Comparison of ENCODE assay signal across 8 mouse cellular contexts in the genomic region with DNA sequence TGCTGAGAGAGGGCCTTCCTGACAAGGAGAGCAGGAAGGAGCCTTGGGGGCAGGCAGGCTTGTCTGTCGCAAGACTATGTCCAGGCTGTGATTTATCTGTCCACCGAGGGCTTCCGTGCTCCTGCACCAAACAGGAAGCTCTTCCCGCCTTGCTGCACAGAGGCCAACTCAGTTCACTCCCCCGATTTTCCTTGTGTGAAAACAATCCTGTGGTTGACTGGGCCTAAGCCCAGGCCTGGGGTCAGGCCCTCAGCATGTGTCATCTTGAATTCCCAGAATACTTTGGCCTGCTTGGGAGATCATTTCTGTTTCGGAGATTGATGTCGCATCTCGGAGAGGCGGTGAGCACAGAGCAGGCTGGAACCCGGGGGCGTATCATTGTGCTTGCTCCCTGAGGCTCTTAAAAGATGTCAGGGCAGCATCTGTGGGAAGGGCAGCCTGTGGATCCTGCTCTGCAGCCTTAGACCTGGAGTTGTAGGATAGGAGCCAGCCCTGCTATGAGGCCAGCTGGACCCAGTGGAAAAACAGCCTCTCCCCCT. TPM values are rescaled to one million over a fixed set of nuclear protein-coding genes. Genes with fewer than 3 reads are reported as not detected.
DNase-seq lines count a peak whose midpoint lies in the region; ATAC-seq and TF ChIP-seq lines count a peak whose summit lies in the region.

No protein-coding gene starts in this region.

- TF ChIP-seq POLR2A in brain, embryonic 14.5 days (IDR thresholded peaks at IDR 0.05; ENCODE audit: borderline replicate concordance, extremely low read depth, insufficient read depth, insufficient read length, poor library complexity, severe bottlenecking) = no peak

- H3K27ac ChIP-seq in intestine, embryonic 15.5 days = peak overlapping the region; percentile 69
- peak overlapping the region; percentile 70 for H3K27ac ChIP-seq in lung, embryonic 14.5 days (ENCODE audit: low read depth)
- H3K27ac ChIP-seq in stomach, embryonic 14.5 days (ENCODE audit: low read length) = peak overlapping the region; percentile 59

- no peak overlapping the region for H3K9ac ChIP-seq in intestine, embryonic 15.5 days
- no peak overlapping the region for H3K9ac ChIP-seq in lung, embryonic 14.5 days
- no peak overlapping the region for H3K9ac ChIP-seq in stomach, embryonic 14.5 days (replicated peaks; ENCODE audit: low read depth, low read length)

- H3K36me3 ChIP-seq in C2C12 (ENCODE audit: control insufficient read depth, insufficient read depth) = peaks cover 31% of the 10 kb centered on the region
- no peaks in the 10 kb centered on the region for H3K36me3 ChIP-seq in intestine, embryonic 15.5 days
- 0 out of 2 replicates have a peak, but pooled peaks cover 3% of the 10 kb centered on the region for H3K36me3 ChIP-seq in lung, embryonic 14.5 days (ENCODE audit: insufficient read depth)
- H3K36me3 ChIP-seq in stomach, embryonic 14.5 days (ENCODE audit: control insufficient read depth, insufficient read depth, low read length) = no peaks in the 10 kb centered on the region

- 26% methylated on average over 11 of the region's 11 CpGs for WGBS in intestine, embryonic 15.5 days
- 29% methylated on average over 11 of the region's 11 CpGs for WGBS in lung, embryonic 14.5 days
- 29% methylated on average over 11 of the region's 11 CpGs for WGBS in stomach, embryonic 14.5 days

- ATAC-seq in intestine, embryonic 15.5 days = peak; percentile 28
- ATAC-seq in lung, embryonic 14.5 days (ENCODE audit: insufficient read depth) = peak; percentile 62
- ATAC-seq in stomach, embryonic 14.5 days (ENCODE audit: insufficient number of reproducible peaks, insufficient read depth, low FRiP score, low read depth) = peak; percentile 16; the same call in 1 of the 2 replicates
- ATAC-seq in erythroblast, adult 5-6 weeks (replicated peaks; ENCODE audit: low FRiP score, poor library complexity, severe bottlenecking) = no peak
- no peak for ATAC-seq in granulocyte monocyte progenitor cell, adult 5-6 weeks (replicated peaks; ENCODE audit: poor library complexity, severe bottlenecking)

- H3K79me2 ChIP-seq in C2C12 (ENCODE audit: control insufficient read depth, insufficient read depth) = peaks cover 96% of the 10 kb centered on the region

- H3K4me1 ChIP-seq in intestine, embryonic 15.5 days (replicated peaks) = peaks cover 69% of the 10 kb centered on the region
- H3K4me1 ChIP-seq in lung, embryonic 14.5 days (ENCODE audit: insufficient read depth) = peaks cover 37% of the 10 kb centered on the region
- H3K4me1 ChIP-seq in stomach, embryonic 14.5 days (ENCODE audit: control insufficient read depth, insufficient read depth, low read length) = peaks cover 53% of the 10 kb centered on the region

- DNase-seq in brain, embryonic 14.5 days (ENCODE audit: low read depth) = peak; percentile 30
- DNase-seq in gastrocnemius, postnatal 4 days (ENCODE audit: low spot score in 2 of 2) = peak; percentile 38 to 70
- peak; percentile 83 for DNase-seq in lung, embryonic 14.5 days

- H3K9me3 ChIP-seq in intestine, embryonic 15.5 days = no peaks in the 10 kb centered on the region
- no peaks in the 10 kb centered on the region for H3K9me3 ChIP-seq in lung, embryonic 14.5 days (ENCODE audit: low read depth, low read length)
- H3K9me3 ChIP-seq in stomach, embryonic 14.5 days (ENCODE audit: control insufficient read depth, low read depth, low read length) = no peaks in the 10 kb centered on the region

- no peak for TF ChIP-seq CTCF in C2C12 (IDR thresholded peaks at IDR 0.05; ENCODE audit: control insufficient read depth, insufficient read depth, insufficient read length)
- TF ChIP-seq CTCF in brain, embryonic 14.5 days (IDR thresholded peaks at IDR 0.05; ENCODE audit: borderline replicate concordance, extremely low read depth, insufficient read depth, insufficient read length) = no peak
- no peak for TF ChIP-seq CTCF in lung, embryonic 14.5 days (IDR thresholded peaks at IDR 0.05; ENCODE audit: low read depth)

- H3K27me3 ChIP-seq in C2C12 (ENCODE audit: control insufficient read depth, insufficient read depth, insufficient read length) = no peaks in the 10 kb centered on the region
- no peaks in the 10 kb centered on the region for H3K27me3 ChIP-seq in intestine, embryonic 15.5 days (replicated peaks)
- H3K27me3 ChIP-seq in lung, embryonic 14.5 days (ENCODE audit: insufficient read depth, low read length) = no peaks in the 10 kb centered on the region
- H3K27me3 ChIP-seq in stomach, embryonic 14.5 days (ENCODE audit: control insufficient read depth, insufficient read depth, low read length) = no peaks in the 10 kb centered on the region

- H3K79me3 ChIP-seq in C2C12 (ENCODE audit: low read depth) = peaks cover 71% of the 10 kb centered on the region

- no peak overlapping the region for H3K4me3 ChIP-seq in C2C12 (ENCODE audit: insufficient read depth, poor library complexity, severe bottlenecking)
- H3K4me3 ChIP-seq in intestine, embryonic 15.5 days (replicated peaks) = no peak overlapping the region
- no peak overlapping the region for H3K4me3 ChIP-seq in lung, embryonic 14.5 days (ENCODE audit: low read depth, low read length)
- no peak overlapping the region for H3K4me3 ChIP-seq in stomach, embryonic 14.5 days (ENCODE audit: low read depth, low read length)

- peak overlapping the region; percentile 13 for H3ac ChIP-seq in C2C12 (ENCODE audit: control insufficient read depth, insufficient read length, low read depth)

- no peak overlapping the region for H3K4me2 ChIP-seq in intestine, embryonic 15.5 days (replicated peaks)
- H3K4me2 ChIP-seq in lung, embryonic 14.5 days = no peak overlapping the region
- no peak overlapping the region for H3K4me2 ChIP-seq in stomach, embryonic 14.5 days (replicated peaks; ENCODE audit: low read depth, low read length)

TF ChIP-seq in C2C12, 6 proteins besides CTCF, POLR2A, EP300 and RAD21:
- no peak for TF ChIP-seq MYOG (IDR thresholded peaks at IDR 0.05; ENCODE audit: control insufficient read depth, extremely low read depth, insufficient read length)
- TF ChIP-seq FOSL1 (IDR thresholded peaks at IDR 0.05; ENCODE audit: insufficient read depth, low read length, poor library complexity, severe bottlenecking) = peak; percentile 84
- peak; percentile 52 for TF ChIP-seq MYOD1 (IDR thresholded peaks at IDR 0.05; ENCODE audit: control insufficient read depth, insufficient read length, low read depth)
- peak; percentile 93 for TF ChIP-seq MAX (IDR thresholded peaks at IDR 0.05)
- TF ChIP-seq CEBPB (IDR thresholded peaks at IDR 0.05; ENCODE audit: low read depth) = peak; percentile 95

RNA-seq across cellular contexts. Expression of a gene that starts 32.6 kb away (rescaled TPM):
- 36.2 TPM for polyA plus RNA-seq in C2C12 (2012; fragmentation: generic; extraction: Trizol)
- 64.7 and 74.6 TPM in 2 replicates for polyA plus RNA-seq in brain, embryonic 14.5 days (2012; rRNA removed)
- 10 to 100 TPM; 11.0 to 12.3 TPM for total RNA-seq in gastrocnemius, postnatal 4 days (2021)
- polyA plus RNA-seq in intestine, embryonic 15.5 days (2015; fragmentation: Nextera tagmentation; extraction: Ambion mirVana) = 12.4 and 13.6 TPM in 2 replicates
- 8.6 and 9.8 TPM in 2 replicates for polyA plus RNA-seq in lung, embryonic 14.5 days (2014; fragmentation: Nextera tagmentation; extraction: Ambion mirVana)
- polyA plus RNA-seq in stomach, embryonic 14.5 days (2014; fragmentation: Nextera tagmentation; extraction: Ambion mirVana) = 7.2 and 7.6 TPM in 2 replicates
- total RNA-seq in erythroblast, adult 5-6 weeks (2015; ENCODE audit: low replicate concordance) = 3.3 and 7.3 TPM in 2 replicates
- 8.4 and 11.0 TPM in 2 replicates for total RNA-seq in erythroblast, adult 5-6 weeks (2017; ENCODE audit: low replicate concordance)
- 15.0 and 19.9 TPM in 2 replicates for total RNA-seq in granulocyte monocyte progenitor cell, adult 5-6 weeks (2014; fragmentation: Nextera tagmentation)
- 15.9 and 18.4 TPM in 2 replicates for total RNA-seq in granulocyte monocyte progenitor cell, adult 5-6 weeks (2017)

RNA-seq across cellular contexts. Expression of a gene that starts 56.5 kb away (rescaled TPM):
- polyA plus RNA-seq in C2C12 (2012; fragmentation: generic; extraction: Trizol) = 0.16 TPM
- 17.6 and 21.3 TPM in 2 replicates for polyA plus RNA-seq in brain, embryonic 14.5 days (2012; rRNA removed)
- 1 to 10 TPM; 1.6 to 1.7 TPM for total RNA-seq in gastrocnemius, postnatal 4 days (2021)
- 1.1 TPM in 2 replicates for polyA plus RNA-seq in intestine, embryonic 15.5 days (2015; fragmentation: Nextera tagmentation; extraction: Ambion mirVana)
- 9.0 and 9.9 TPM in 2 replicates for polyA plus RNA-seq in lung, embryonic 14.5 days (2014; fragmentation: Nextera tagmentation; extraction: Ambion mirVana)
- 6.8 and 7.8 TPM in 2 replicates for polyA plus RNA-seq in stomach, embryonic 14.5 days (2014; fragmentation: Nextera tagmentation; extraction: Ambion mirVana)
- total RNA-seq in erythroblast, adult 5-6 weeks (2015; ENCODE audit: low replicate concordance) = 0.38 and 1.5 TPM in 2 replicates
- total RNA-seq in erythroblast, adult 5-6 weeks (2017; ENCODE audit: low replicate concordance) = 0.60 and 0.98 TPM in 2 replicates
- 8.0 and 12.6 TPM in 2 replicates for total RNA-seq in granulocyte monocyte progenitor cell, adult 5-6 weeks (2014; fragmentation: Nextera tagmentation)
- 6.9 and 8.7 TPM in 2 replicates for total RNA-seq in granulocyte monocyte progenitor cell, adult 5-6 weeks (2017)

Comparison
In these comparisons a context has a peak if more than half of its experiments do, and no peak if none do; other contexts are left out.
1. DNase-seq: peak in every context shown above with its lines; median percentile 83 in lung, embryonic 14.5 days; 54 in gastrocnemius, postnatal 4 days; 30 in brain, embryonic 14.5 days.
2. ATAC-seq: peak in intestine, embryonic 15.5 days (single experiment), lung, embryonic 14.5 days (single experiment) and stomach, embryonic 14.5 days (single experiment); none in erythroblast, adult 5-6 weeks (single experiment) and granulocyte monocyte progenitor cell, adult 5-6 weeks (single experiment).
3. Peak in every context shown above with its lines, with median percentiles within 50 percentile points of each other: H3K27ac ChIP-seq.